Mouse (Mus musculus) ES-E14 (cell line): ENCODE data around the gene Pih1d2. TPM values are rescaled to one million over a fixed set of nuclear protein-coding genes. Genes with fewer than 3 reads are reported as not detected.
A peak's percentile ranks its signal among the peaks of the same experiment; 100 is the strongest.

Experiments
- DNase-seq: peaks from one replicate; pipeline ENCODE4 v3.0.0-alpha.2; 2013; ENCODE audit warnings: low read depth, low spot score
- H3K27ac ChIP-seq: 2 replicates; pipeline ENCODE4 v1.5.1; 2012; ENCODE audit warnings: low read depth, mild to moderate bottlenecking, low read length, moderate library complexity, mixed read lengths; ENCODE audit not compliant: poor library complexity, insufficient read depth, severe bottlenecking
- H3K36me3 ChIP-seq: 2 replicates; pipeline ENCODE4 v1.6.1; 2012; ENCODE audit warnings: mild to moderate bottlenecking, low read length, moderate library complexity, mixed read lengths; ENCODE audit not compliant: control insufficient read depth, poor library complexity, insufficient read depth, severe bottlenecking
- H3K4me1 ChIP-seq, 2 experiments: fragments of 150-350 bp in 1 of 2; sonication (generic) in 1 of 2; 2 replicates each; pipeline ENCODE4 v1.6.1; 2012; ENCODE audit warnings: low read length in 2 of 2, mild to moderate bottlenecking in 1 of 2, mixed read lengths in 1 of 2; ENCODE audit not compliant: control insufficient read depth in 2 of 2, insufficient read depth in 2 of 2, poor library complexity in 1 of 2
- H3K4me3 ChIP-seq, 2 experiments: fragments of 150-350 bp in 1 of 2; sonication (generic) in 1 of 2; 2 replicates each; pipeline ENCODE4 v1.5.1; 2012; ENCODE audit warnings: low read length in 2 of 2, low read depth in 1 of 2, mild to moderate bottlenecking in 1 of 2, mixed read lengths in 1 of 2; ENCODE audit not compliant: insufficient read depth in 1 of 2, poor library complexity in 1 of 2, severe bottlenecking in 1 of 2
- H3K9ac ChIP-seq: 2 replicates; pipeline ENCODE4 v1.6.1; 2012; ENCODE audit warnings: low read depth, mild to moderate bottlenecking, low read length, mixed read lengths; ENCODE audit not compliant: poor library complexity, insufficient read depth, severe bottlenecking
- H3K9me3 ChIP-seq: fragments of 150-350 bp; sonication (generic); 2 replicates; pipeline ENCODE4 v1.6.1; 2012; ENCODE audit warnings: low read depth, mild to moderate bottlenecking, low read length; ENCODE audit not compliant: control insufficient read depth, insufficient read depth
- CHD2 ChIP-seq: IDR thresholded peaks from 2 replicates; pipeline ENCODE4 v1.6.1; 2014; ENCODE audit warnings: mild to moderate bottlenecking, low read depth, low read length, inconsistent platforms
- HCFC1 ChIP-seq: IDR thresholded peaks from 2 replicates; pipeline ENCODE4 v1.6.1; 2012; ENCODE audit warnings: low read length, inconsistent platforms, borderline replicate concordance; ENCODE audit not compliant: insufficient read depth
- MAFK ChIP-seq: IDR thresholded peaks from 2 replicates; pipeline ENCODE4 v1.6.1; 2014; ENCODE audit warnings: mild to moderate bottlenecking, low read depth, low read length, inconsistent platforms; ENCODE audit not compliant: insufficient read depth
- ZC3H11A ChIP-seq: IDR thresholded peaks from 2 replicates; pipeline ENCODE4 v1.6.1; 2012; ENCODE audit warnings: low read depth, mild to moderate bottlenecking, inconsistent platforms, low read length, borderline replicate concordance
- ZNF384 ChIP-seq: IDR thresholded peaks from 2 replicates; pipeline ENCODE4 v1.6.1; 2012; ENCODE audit warnings: low read depth, low read length, inconsistent platforms
- in situ Hi-C, 2 experiments: fragments of 600-800 bp; cut with MboI; formaldehyde crosslinking; loops; one replicate each; pipeline ENCODE4 v1.15.1; 2025; ENCODE audit warnings: low sequenced_read_pairs in 2 of 2, inconsistent platforms in 1 of 2; ENCODE audit not compliant: unreplicated experiment in 2 of 2
- total RNA-seq: library from RNA; depleted of rRNA; stranded (reverse); fragments of 300-350 nt; gene quantifications from 2 replicates; pipeline ENCODE4 v1.2.3, GENCODE M21; 2012; rRNA removed

Pih1d2 gene
- 2.3 and 3.3 TPM in 2 replicates for total RNA-seq

GRCm38 (mm10) chr9:50616766-50617603 is at the start of gene Pih1d2, which contains the start of gene Nkapd1:
Gene Pih1d2, plus strand, starts transcription at chr9:50617321.
Gene Nkapd1, minus strand, starts transcription at chr9:50617464.
- H3K4me1 ChIP-seq = peaks cover 2 to 4% of the 10 kb centered on the region in 2 experiments; a peak in 1 of 4 replicates
- in situ Hi-C loops = no loop called here
- peak within 1 kb of the TSS; percentile 78 to 86 for H3K4me3 ChIP-seq
- peak within 1 kb of the TSS; percentile 67 for H3K27ac ChIP-seq
- DNase-seq = peak; percentile 89
- peak within 1 kb of the TSS; percentile 89 for H3K9ac ChIP-seq
- TF ChIP-seq HCFC1 (peak; percentile 82; the same call in 1 of the 2 replicates), CHD2 (no peak), ZC3H11A (no peak)
- no peaks in the 10 kb centered on the region for H3K9me3 ChIP-seq
- peaks cover 5% of the 10 kb centered on the region for H3K36me3 ChIP-seq

GRCm38 (mm10) chr9:50567372-50567771 is 49.7 kb upstream of the Pih1d2 start:
- TF ChIP-seq HCFC1 (no peak), ZC3H11A (no peak), ZNF384 (no peak), MAFK (no peak), CHD2 (no peak)
- in situ Hi-C loops = no loop called here
- no peak overlapping the region for H3K27ac ChIP-seq
- no peak overlapping the region for H3K9ac ChIP-seq
- H3K9me3 ChIP-seq = no peaks in the 10 kb centered on the region
- H3K4me1 ChIP-seq = no peaks in the 10 kb centered on the region
- H3K36me3 ChIP-seq = no peaks in the 10 kb centered on the region
- no peak for DNase-seq
- no peak overlapping the region for H3K4me3 ChIP-seq

- DNase-seq = no peak
- H3K27ac ChIP-seq = no peak overlapping the region
- no peak overlapping the region for H3K9ac ChIP-seq
- TF ChIP-seq ZNF384 (no peak), MAFK (no peak), ZC3H11A (no peak), CHD2 (no peak), HCFC1 (no peak)
- in situ Hi-C loops = no loop called here
- H3K4me1 ChIP-seq = no peaks in the 10 kb centered on the region
- no peak overlapping the region for H3K4me3 ChIP-seq
- H3K36me3 ChIP-seq = no peaks in the 10 kb centered on the region
- H3K9me3 ChIP-seq = no peaks in the 10 kb centered on the region
Observed at GRCm38 (mm10) chr9:50567881-50568280, 49.2 kb upstream of the Pih1d2 start.

GRCm38 (mm10) chr9:50569599-50570525 is 47.3 kb upstream of the Pih1d2 start:
- Histone ChIP-seq H3K36me3 (no peaks in the 10 kb centered on the region), H3K4me1 (no peaks in the 10 kb centered on the region), H3K9ac (no peak overlapping the region), H3K9me3 (no peaks in the 10 kb centered on the region), H3K4me3 (no peak overlapping the region), H3K27ac (no peak overlapping the region)
- in situ Hi-C loops = no loop called here
- DNase-seq = no peak
- no peak for TF ChIP-seq MAFK
- TF ChIP-seq CHD2 = no peak
- no peak for TF ChIP-seq HCFC1
- TF ChIP-seq ZC3H11A = no peak
- TF ChIP-seq ZNF384 = no peak
